Mouse (Mus musculus): ENCODE measurements around the gene Vps72. TPM values are rescaled to one million over a fixed set of nuclear protein-coding genes. Genes with fewer than 3 reads are reported as not detected.
"Not testable (repeated sequence)": the region's sequence is repeated elsewhere in the genome, so short reads cannot be mapped to it uniquely, and the experiment has no call there.

The Vps72 gene
- total RNA-seq (2014; fragmentation: Nextera tagmentation) = 62.9 and 64.1 TPM in 2 replicates
- total RNA-seq (2017) = 105 and 121 TPM in 2 replicates

DNA sequence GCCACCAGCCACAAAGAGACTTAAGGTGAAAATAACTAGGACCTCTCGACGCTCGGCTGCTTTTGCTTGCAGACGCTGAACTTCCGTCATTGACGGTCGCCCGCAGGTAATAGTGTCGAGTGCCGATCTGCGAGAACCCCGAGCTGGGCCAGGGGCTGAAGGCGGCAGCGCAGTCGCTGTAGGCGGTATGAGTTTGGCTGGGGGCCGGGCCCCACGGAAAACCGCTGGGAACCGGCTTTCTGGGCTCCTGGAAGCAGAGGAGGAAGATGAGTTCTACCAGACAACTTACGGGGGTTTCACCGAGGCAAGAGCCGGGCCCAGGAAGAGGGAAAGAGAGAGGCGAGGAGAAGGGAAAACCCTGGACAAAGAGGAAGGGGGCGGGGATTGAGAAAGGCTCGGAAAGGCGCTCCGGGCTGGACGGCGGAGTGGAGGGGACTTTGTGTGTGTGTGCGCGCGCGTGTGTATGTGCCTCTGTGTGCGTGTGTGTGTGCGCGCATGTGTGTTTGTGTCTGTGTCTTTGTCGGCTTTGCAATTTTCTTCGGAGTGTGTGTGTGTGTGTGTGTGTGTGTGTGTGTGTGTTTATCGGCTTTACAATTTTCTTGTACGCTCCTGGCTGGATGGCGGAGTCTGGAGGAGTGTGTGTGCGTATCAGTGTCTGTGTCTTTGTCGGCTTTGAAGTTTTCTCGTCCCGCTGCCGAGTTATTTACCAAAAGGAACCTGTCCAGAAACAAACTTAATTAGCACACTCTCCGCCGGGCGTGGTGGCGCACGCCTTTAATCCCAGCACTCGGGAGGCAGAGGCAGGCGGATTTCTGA, at the start of gene Vps72:
Gene Vps72 (plus strand): TSS at position 112 of the 816 bp plus-strand sequence.
- peak; percentile 85 for ATAC-seq (replicated peaks; ENCODE audit: low FRiP score, low TSS enrichment, poor library complexity, severe bottlenecking)

DNA sequence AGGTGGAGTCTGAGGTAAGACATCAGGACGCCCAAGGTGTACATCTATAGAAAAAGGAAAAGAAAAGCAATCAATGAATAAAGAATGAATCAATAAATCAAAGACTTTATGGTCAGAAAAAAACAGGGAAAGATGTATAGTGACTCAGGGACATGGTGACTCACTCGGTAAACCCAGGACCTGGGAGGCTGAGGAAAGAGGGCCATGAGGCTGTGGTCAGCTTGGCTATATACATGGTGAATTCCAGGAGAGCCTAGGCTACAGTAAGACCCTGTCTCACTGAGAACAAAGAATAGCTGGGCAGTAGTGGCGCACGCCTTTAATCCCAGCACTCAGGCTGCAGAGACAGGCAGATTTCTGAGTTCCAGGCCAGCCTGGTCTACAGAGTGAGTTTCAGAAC, 47.1 kb upstream of the Vps72 start:
- ATAC-seq (replicated peaks; ENCODE audit: low FRiP score, low TSS enrichment, poor library complexity, severe bottlenecking) = no peak

DNA sequence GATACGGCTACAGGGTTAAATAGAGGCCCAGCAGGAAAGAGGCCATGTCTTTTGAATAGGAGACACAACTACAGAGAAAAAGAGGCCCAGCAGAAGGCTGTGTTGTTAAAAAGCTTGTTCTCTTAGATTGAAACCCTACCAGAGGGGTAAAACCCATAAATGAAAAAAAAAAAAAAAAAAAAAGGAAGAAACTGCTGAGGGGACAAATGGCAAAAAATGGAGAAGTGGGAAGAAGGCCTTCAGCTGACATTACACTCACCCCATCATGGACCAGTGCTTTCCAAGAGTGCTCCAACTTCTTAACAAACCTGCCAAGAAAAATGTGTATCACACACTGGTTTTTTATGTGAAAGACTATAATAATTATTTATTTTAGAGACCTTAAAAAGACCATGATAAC, 45.3 kb upstream of the Vps72 start:
- no peak for ATAC-seq (replicated peaks; ENCODE audit: low FRiP score, low TSS enrichment, poor library complexity, severe bottlenecking)

DNA sequence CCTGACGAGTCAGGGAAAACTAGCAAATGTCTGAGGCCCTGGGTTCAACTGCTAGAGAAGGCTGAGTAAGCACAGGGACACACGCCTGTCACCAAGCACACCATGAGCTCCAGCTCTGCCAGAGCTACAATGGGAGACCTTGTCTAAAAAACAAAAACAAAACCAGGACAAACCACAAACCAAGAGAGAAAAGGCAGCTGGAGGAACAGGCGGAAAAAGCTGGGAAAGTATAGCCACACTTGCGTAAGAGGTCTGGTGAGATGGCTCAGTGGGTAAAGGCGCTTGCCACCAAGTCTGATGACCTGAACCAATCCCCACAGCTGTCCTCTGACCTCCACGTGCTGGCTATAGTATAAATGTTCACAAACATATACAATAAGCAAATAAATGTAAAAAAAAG, 44.7 kb upstream of the Vps72 start:
- no peak for ATAC-seq (replicated peaks; ENCODE audit: low FRiP score, low TSS enrichment, poor library complexity, severe bottlenecking)

DNA sequence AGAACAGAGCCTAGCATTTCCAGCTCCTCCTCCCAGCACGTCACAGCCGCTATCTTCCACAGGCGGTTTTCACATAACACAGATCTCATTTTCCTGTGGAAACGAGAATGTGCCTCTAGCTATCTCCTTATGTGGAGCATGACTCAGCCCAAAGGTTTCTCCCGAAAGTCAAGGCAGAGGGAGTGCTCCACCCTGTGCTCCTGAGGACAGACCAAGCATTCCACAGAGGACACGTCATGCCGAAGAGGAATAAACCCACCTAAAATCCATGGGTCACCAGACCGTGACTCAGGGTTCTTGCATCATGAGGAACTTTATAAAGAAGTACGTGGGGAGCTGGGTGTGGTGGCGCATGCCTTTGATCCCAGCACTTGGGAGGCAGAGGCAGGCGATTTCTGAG, 44.3 kb upstream of the Vps72 start:
- 0 out of 2 replicates have a peak, but pooled peaks have one; percentile 13 for ATAC-seq (replicated peaks; ENCODE audit: low FRiP score, low TSS enrichment, poor library complexity, severe bottlenecking)

DNA sequence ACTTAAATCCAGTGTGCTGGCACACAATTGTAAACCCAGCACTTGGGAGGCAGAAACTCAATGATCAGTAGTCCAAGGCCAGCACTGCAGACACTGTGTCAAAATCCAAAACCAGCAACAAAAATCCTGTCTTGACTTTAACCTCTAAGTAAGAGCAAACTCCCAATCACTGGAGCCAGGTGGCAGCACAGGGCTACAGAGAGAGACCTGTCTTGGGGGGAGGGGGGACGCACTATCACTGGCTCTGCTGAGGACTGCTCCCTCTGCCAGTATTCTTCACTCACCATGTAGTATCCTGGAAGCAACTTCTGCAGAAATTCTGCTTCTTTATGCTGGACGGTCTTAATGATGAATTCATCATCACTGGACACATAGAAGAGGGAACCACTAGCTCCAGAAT, 39.2 kb upstream of the Vps72 start:
- no peak for ATAC-seq (replicated peaks; ENCODE audit: low FRiP score, low TSS enrichment, poor library complexity, severe bottlenecking)

DNA sequence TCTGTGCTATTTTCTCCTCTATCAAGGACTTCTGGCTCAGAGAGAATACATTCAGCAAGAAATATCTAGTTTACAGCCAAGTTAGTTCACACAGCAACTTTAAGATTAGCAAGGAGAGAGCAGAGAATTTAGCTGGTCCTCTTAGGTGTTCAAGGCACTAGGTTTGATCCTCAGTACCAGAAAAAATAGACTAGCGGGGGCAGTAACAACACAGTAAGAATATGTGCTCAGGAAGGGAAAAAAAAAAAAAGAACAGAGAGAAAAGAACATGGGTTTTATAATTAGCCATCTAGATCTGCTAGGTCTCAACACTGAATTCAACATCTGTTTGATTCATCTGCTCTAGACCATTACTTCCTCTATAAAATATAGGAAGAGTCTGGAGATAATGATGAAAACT, 22.8 kb upstream of the Vps72 start:
- no peak for ATAC-seq (replicated peaks; ENCODE audit: low FRiP score, low TSS enrichment, poor library complexity, severe bottlenecking)

DNA sequence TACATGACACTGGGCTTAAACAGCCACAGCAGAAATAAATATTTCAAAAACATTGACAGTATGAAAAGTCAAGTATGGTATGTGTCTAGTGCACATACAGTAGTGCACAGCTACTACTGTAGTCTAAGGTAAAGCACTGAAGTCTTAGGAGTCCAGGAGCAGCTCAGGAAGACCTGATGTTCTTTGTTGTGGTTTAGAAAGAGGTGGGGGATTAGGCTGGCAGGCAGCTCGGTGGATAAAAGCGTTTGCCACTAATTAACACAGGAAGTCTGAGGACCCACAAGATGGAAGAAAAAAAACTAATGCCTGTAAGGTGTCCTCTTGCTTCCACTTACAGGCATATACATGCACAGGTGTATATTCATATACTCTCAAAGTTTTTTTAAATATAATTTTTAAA, 10.0 kb upstream of the Vps72 start:
- ATAC-seq (replicated peaks; ENCODE audit: low FRiP score, low TSS enrichment, poor library complexity, severe bottlenecking) = no peak

DNA sequence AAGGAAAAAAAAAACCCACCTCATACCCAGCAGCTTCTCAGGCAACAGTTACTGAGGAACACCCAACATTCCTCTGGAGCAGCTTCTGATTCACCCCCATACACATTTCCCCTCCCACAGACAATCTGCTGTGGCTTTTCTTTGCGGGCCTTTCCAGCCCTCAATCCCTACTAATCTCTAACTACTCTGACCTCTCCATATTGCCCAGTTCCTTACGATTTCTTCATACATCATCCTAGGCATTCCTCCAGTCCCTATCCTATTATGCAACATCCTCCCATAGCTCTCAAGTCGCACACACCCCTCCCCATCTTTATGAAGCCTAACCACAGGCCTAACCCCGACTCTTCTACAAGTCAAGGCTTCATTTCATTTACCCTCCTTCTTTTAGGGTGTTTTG, 5.7 kb upstream of the Vps72 start:
- ATAC-seq (replicated peaks; ENCODE audit: low FRiP score, low TSS enrichment, poor library complexity, severe bottlenecking) = no peak

DNA sequence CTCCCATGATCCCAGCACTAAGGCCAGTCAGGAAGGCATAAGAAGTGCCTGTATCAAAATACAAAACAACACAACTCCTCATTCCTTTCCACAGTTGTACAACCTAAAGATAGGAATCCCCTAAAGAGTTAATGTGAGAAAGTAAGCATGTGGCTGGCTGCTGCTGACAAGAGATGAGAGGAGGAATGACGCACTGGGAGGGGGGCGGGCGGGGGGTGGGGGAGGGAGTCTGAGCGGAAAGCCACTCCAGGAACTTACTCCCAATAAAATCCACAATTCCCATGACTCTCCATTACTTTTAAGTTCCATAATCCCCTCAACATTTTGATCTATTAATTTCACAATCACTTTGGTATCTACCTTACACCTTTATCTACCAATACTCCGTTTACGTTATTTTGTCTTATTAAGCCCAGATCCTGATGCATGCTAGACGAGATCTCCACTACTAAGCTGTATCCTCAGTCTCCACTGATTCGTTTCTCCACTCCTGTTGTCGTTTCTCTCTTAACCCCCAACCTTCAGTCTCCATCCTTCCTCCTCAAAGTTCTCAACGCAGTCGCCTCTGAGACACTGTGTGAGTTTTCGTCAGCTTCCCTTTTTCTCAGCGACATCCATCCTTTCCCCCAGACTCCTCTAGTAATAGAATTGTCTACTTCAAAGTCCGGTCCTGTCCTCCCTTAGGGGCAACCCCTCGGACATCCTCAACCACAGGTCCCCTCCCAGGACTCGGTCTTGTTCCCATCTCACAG, 5.1 kb upstream of the Vps72 start:
- ATAC-seq (replicated peaks; ENCODE audit: low FRiP score, low TSS enrichment, poor library complexity, severe bottlenecking) = 0 out of 2 replicates have a peak, but pooled peaks have one; percentile 32

DNA sequence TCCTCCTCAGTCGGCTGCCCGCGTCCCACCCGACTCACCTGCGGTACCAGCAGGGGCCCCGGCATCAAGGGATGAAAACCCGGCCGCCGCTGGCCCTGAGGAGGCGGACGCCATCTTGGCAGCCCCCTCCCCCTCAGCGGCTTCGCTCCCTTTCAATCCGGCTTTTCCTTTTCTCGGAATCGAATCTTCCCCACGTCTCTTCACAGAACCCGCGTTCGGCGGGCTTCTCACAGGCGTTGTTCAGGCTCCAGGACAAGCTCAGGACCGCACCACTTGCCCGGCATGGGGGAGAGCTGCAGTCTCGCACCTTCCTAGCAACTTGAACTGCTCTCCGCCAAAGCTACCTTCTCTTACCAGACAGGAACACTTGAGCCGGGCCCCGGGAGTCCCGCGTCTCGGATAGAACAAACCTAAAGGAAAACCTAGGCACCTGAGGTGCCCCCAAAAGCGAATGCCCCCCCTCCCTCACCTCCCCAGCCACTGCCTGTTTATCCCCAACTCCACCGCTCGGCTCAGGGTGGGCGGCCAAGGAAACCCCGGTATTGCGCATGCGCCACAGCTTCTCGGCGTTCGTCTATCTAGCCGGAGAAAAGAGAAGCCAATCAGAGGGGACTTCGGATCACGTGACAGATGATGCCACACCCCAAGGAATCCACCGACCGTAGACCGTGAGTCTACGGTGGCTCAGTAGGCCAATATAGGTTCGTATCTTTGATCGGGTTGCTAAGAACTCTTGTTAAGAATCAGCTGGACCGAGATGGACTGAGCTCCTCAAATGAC, 4.3 kb upstream of the Vps72 start, which contains the start of gene Pip5k1a:
Gene Pip5k1a (minus strand): TSS at position 593 of the 780 bp plus-strand sequence.
- ATAC-seq (replicated peaks; ENCODE audit: low FRiP score, low TSS enrichment, poor library complexity, severe bottlenecking) = peak; percentile 69

DNA sequence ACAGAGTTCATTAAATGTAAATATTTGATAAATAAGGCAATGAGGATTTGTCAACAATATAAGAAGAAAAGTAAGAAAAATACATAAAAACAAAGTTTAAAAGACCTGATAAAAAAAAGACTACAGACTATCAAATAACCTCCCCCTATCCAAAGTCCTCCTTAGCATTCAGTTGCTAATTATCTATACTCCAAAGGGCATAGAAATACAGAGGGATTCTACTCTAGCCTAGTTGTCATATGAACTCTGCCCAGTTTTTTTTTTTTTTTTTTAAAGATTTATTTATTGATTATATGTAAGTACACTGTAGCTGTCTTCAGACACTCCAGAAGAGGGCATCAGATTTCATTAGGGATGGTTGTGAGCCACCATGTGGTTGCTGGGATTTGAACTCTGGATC, 3.5 kb upstream of the Vps72 start:
- ATAC-seq (replicated peaks; ENCODE audit: low FRiP score, low TSS enrichment, poor library complexity, severe bottlenecking) = not testable (repeated sequence)

DNA sequence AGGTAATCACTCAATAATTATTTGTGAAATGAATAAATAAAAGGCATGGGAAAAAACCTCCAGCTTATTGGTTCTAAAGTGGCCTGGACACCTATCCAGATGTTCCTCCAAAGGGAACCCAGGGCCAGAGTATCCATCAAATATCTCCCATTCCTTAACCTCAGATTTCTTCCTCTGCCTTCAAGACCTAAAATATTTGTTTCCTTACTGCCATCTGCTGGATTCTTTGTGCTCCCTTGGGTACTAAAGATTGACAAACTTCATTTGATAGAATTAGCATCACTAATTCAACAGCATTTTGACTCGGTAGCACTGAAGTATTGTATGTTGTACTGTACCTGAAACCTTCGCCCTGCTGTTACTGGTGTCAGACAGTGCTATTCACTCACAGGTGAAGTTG, 2.9 kb upstream of the Vps72 start:
- ATAC-seq (replicated peaks; ENCODE audit: low FRiP score, low TSS enrichment, poor library complexity, severe bottlenecking) = no peak

DNA sequence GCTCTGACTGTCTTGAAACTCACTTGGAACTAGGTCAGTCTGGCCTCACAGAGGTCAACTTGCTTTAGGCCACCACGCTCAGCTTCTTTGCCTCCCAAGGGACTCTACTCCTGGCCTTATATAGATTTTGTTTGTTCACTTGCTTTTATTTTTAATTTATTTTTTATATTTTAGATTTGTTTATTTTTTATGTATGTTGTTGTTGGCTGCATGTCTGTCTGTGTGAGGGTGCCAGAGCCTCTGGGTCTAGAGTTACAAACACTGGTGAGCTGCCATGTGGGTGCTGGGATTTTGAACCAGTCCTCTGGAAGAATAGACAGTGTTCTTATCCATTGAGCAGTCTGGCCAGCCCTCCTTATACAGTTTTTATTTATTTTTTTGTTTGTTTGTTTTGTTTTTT, 1.9 kb downstream of the Vps72 start:
- no peak for ATAC-seq (replicated peaks; ENCODE audit: low FRiP score, low TSS enrichment, poor library complexity, severe bottlenecking)

DNA sequence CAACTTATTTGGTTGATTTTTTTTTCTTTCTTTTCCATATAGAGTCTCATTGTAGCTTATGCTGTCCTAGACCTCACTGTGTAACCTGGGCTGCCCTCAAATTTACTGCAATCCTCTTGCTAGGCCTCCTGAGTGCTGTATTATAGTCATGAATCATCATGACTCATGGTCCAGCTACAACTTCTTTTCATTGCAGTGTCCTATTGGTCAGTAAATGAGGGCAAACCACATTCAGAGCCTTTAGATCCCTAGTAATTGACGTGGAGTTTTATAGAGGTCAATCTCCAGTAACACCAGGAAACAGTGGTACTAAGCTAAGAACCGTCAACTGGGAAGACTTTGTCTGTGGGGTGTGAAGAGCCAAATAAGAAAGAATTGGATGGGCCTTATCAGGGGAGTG, 6.9 kb downstream of the Vps72 start:
- ATAC-seq (replicated peaks; ENCODE audit: low FRiP score, low TSS enrichment, poor library complexity, severe bottlenecking) = no peak

DNA sequence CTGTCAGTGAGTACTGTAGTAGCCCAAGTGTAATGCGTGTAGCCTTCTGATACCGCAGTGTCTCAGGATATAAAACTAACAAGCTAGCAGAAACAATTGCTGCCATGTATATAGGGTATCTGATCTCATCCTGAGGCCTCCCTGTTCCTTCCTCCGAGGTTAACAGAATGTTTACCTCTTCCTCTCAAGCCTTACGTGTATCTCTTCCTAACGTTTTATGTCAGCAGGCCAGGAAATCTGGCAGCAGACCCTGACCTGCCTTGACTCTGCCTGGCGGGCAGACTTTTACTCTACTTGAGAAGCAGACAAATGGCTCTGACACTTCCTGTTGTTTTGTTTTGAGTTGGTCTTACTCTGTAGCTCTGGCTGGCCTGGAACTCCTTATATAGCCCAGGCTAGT, 10.8 kb downstream of the Vps72 start:
- no peak for ATAC-seq (replicated peaks; ENCODE audit: low FRiP score, low TSS enrichment, poor library complexity, severe bottlenecking)

DNA sequence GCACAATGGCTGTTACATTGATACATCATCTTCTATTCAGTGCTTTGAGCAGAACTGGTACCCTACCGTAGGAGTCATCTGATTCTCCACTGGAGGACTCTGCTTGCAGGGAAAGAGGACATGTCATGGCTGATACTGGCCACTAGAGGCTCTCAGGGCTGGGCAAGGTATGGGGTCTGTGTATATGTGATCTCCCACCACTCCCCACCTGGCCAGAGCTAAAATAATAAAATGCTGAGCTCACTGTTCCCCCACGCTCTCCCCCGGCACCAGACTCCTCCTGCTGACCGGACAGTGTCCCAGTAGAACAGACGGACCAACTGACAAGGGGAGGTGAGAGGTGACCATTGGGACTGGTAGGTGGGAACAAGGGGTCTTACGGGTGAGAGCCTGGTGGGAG, 13.4 kb downstream of the Vps72 start, which contains the start of gene Tmod4:
Gene Tmod4 (plus strand): TSS at position 231 of the 400 bp plus-strand sequence.
- peak; percentile 71 for ATAC-seq (replicated peaks; ENCODE audit: low FRiP score, low TSS enrichment, poor library complexity, severe bottlenecking)

DNA sequence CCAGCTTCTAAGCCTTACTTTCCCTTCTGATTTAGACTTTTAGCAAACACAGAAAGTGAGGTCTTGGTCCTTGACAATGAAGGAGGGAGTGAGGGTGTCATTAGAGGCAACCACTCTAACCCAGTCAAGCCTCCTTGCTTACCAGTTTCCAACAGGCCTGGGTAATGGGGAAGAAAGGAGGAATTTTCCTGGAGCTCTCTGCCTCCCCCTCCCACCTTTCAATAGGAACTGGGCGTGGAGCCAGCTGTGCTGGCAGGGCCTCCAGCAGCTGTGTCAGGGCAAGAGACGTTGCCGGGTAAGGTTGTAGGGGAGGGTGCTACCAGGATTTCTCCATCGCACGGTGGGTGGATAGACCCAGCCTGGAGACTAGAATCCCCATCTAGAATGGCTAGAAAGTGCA, 14.2 kb downstream of the Vps72 start:
- ATAC-seq (replicated peaks; ENCODE audit: low FRiP score, low TSS enrichment, poor library complexity, severe bottlenecking) = 0 out of 2 replicates have a peak, but pooled peaks have one; percentile 9

DNA sequence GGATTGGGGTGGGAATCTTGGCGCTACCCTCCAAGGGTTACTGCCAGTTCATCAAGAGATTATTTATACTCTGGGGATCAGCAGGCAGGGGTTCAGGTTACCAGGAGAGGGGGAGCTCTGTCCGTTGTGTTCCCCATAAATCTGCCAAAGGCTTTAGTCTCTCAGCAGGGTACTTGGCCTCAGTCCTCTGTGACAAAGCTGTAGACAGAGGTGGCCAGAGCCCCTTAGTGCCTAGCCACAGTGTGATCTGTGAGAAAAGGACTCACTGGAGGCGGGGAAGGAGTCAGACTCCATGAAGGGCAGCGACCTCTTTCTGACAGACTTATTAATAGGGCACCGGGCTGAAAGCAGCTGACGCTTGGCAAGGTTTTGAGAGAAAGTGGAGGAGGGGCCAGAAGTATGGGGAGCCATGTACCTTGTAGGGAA, 18.4 kb downstream of the Vps72 start:
- ATAC-seq (replicated peaks; ENCODE audit: low FRiP score, low TSS enrichment, poor library complexity, severe bottlenecking) = no peak

DNA sequence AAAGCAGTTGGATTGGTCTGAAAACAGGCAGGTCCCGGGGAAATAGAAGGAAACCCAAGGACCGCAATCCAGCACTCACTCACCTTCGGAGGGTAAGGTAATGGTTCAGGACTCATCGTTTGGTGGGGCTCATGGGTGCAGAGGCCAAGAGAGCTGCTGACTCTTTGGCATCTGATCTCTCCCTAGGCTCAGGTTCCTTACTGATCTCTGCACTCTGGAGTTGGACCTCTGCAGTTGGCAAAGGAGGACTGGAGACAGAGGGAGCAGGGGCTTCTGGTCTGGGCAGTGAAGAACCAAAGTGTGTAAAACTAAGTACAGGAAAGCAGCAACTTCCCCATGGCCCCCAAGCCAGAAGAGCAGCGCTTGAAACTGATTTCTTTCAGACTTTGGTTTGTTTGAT, 19.3 kb downstream of the Vps72 start:
- ATAC-seq (replicated peaks; ENCODE audit: low FRiP score, low TSS enrichment, poor library complexity, severe bottlenecking) = no peak

Data from megakaryocyte-erythroid progenitor cell, adult 5-6 weeks (primary cell).